Comparison of ENCODE assay signal across 8 mouse cellular contexts in genomic region chr16:13022875-13023274, GRCm38 (mm10).
DNase-seq lines count a peak whose midpoint lies in the region; ATAC-seq and TF ChIP-seq lines count a peak whose summit lies in the region.

No protein-coding gene starts in this region.

- 45% methylated on average over 4 of the region's 4 CpGs for WGBS in heart, postnatal 0 days
- WGBS in thymus, adult 2 months: 27% methylated on average over 4 of the region's 4 CpGs
- 46% methylated on average over 4 of the region's 4 CpGs for WGBS in stomach, postnatal 0 days
- 56% methylated on average over 4 of the region's 4 CpGs for WGBS in hindbrain, embryonic 16.5 days

- intact Hi-C loops in heart, postnatal 25 days (cut with DNase I): loop anchor here (10.0 kb wide), 1 partner anchor 368 kb away; no protein-coding TSS in a partner anchor
- intact Hi-C loops in gastrocnemius, postnatal 14 days (cut with DNase I; ENCODE audit: low total_unique reads): no loop called here

- no peak overlapping the region for H3K4me2 ChIP-seq in heart, postnatal 0 days (ENCODE audit: low read depth, low read length)
- no peak overlapping the region for H3K4me2 ChIP-seq in stomach, postnatal 0 days (replicated peaks; ENCODE audit: low read depth)
- no peak overlapping the region for H3K4me2 ChIP-seq in hindbrain, embryonic 16.5 days (ENCODE audit: low read length)

- H3K27ac ChIP-seq in heart, postnatal 0 days (ENCODE audit: low read depth): no peak overlapping the region
- no peak overlapping the region for H3K27ac ChIP-seq in thymus, adult 2 months (ENCODE audit: control insufficient read depth, insufficient read depth, low read length)
- H3K27ac ChIP-seq in embryonic fibroblast, embryonic 13.5 days (ENCODE audit: insufficient read depth, low read length): no peak overlapping the region
- H3K27ac ChIP-seq in stomach, postnatal 0 days (replicated peaks): no peak overlapping the region
- H3K27ac ChIP-seq in hindbrain, embryonic 16.5 days (ENCODE audit: low read depth, low read length): no peak overlapping the region

- TF ChIP-seq CTCF in heart, postnatal 0 days (IDR thresholded peaks at IDR 0.05; ENCODE audit: low read depth): peak; percentile 36
- peak; percentile 32; the same call in 1 of the 2 replicates for TF ChIP-seq CTCF in thymus, adult 2 months (IDR thresholded peaks at IDR 0.05; ENCODE audit: borderline replicate concordance, control insufficient read depth, extremely low read depth, insufficient read depth, low read length, poor library complexity)
- 0 out of 2 replicates have a peak, but pooled peaks have one; percentile 10 for TF ChIP-seq CTCF in embryonic fibroblast, embryonic 13.5 days (IDR thresholded peaks at IDR 0.05; ENCODE audit: borderline replicate concordance, insufficient read depth, low read length)
- TF ChIP-seq CTCF in stomach, postnatal 0 days (IDR thresholded peaks at IDR 0.05; ENCODE audit: low read depth): peak; percentile 68

- no peak overlapping the region for H3K9ac ChIP-seq in heart, postnatal 0 days (replicated peaks; ENCODE audit: low read depth, low read length)
- H3K9ac ChIP-seq in stomach, postnatal 0 days (ENCODE audit: low read length): no peak overlapping the region
- no peak overlapping the region for H3K9ac ChIP-seq in hindbrain, embryonic 16.5 days (ENCODE audit: low read depth, low read length)

- H3K4me1 ChIP-seq in heart, postnatal 0 days (ENCODE audit: control insufficient read depth, insufficient read depth): no peaks in the 10 kb centered on the region
- H3K4me1 ChIP-seq in thymus, adult 2 months (replicated peaks; ENCODE audit: control insufficient read depth, insufficient read depth, low read length): no peaks in the 10 kb centered on the region
- no peaks in the 10 kb centered on the region for H3K4me1 ChIP-seq in embryonic fibroblast, embryonic 13.5 days (ENCODE audit: control insufficient read depth, insufficient read depth, low read length)
- no peaks in the 10 kb centered on the region for H3K4me1 ChIP-seq in stomach, postnatal 0 days (replicated peaks; ENCODE audit: control insufficient read depth, insufficient read depth)
- no peaks in the 10 kb centered on the region for H3K4me1 ChIP-seq in hindbrain, embryonic 16.5 days (ENCODE audit: control insufficient read depth, insufficient read depth, low read depth, low read length)

- H3K9me3 ChIP-seq in heart, postnatal 0 days (replicated peaks; ENCODE audit: control insufficient read depth, low read length): no peaks in the 10 kb centered on the region
- H3K9me3 ChIP-seq in stomach, postnatal 0 days (ENCODE audit: control insufficient read depth, low read length): no peaks in the 10 kb centered on the region
- H3K9me3 ChIP-seq in hindbrain, embryonic 16.5 days (ENCODE audit: control insufficient read depth, low read length): no peaks in the 10 kb centered on the region

- DNase-seq in heart, postnatal 0 days (ENCODE audit: low spot score): no peak
- DNase-seq in heart, postnatal 25 days (ENCODE audit: low spot score): no peak
- DNase-seq in thymus, adult 2 months: peak; percentile 32
- no peak for DNase-seq in thymus, adult 18-20 months
- DNase-seq in stomach, postnatal 0 days (ENCODE audit: low spot score): peak; percentile 40
- no peak for DNase-seq in gastrocnemius, postnatal 14 days

- no peak for TF ChIP-seq POLR2A in thymus, adult 2 months (IDR thresholded peaks at IDR 0.05; ENCODE audit: control insufficient read depth, extremely low read depth, insufficient read depth, low read length, poor library complexity)
- TF ChIP-seq POLR2A in embryonic fibroblast, embryonic 13.5 days (IDR thresholded peaks at IDR 0.05; ENCODE audit: low read depth, low read length): no peak

- H3K36me3 ChIP-seq in heart, postnatal 0 days (replicated peaks; ENCODE audit: control insufficient read depth, insufficient read depth, low read length): no peaks in the 10 kb centered on the region
- H3K36me3 ChIP-seq in thymus, adult 2 months (ENCODE audit: control insufficient read depth, insufficient read depth, low read length): no peaks in the 10 kb centered on the region
- H3K36me3 ChIP-seq in stomach, postnatal 0 days (ENCODE audit: control insufficient read depth, insufficient read depth, low read length): no peaks in the 10 kb centered on the region
- H3K36me3 ChIP-seq in hindbrain, embryonic 16.5 days (ENCODE audit: control insufficient read depth, insufficient read depth, low read length): no peaks in the 10 kb centered on the region

- H3K4me3 ChIP-seq in heart, postnatal 0 days (ENCODE audit: low read depth, low read length): no peak overlapping the region
- H3K4me3 ChIP-seq in thymus, adult 2 months (ENCODE audit: control insufficient read depth, insufficient read depth, low read length): no peak overlapping the region
- H3K4me3 ChIP-seq in embryonic fibroblast, embryonic 13.5 days (ENCODE audit: insufficient read depth, low read length): no peak overlapping the region
- no peak overlapping the region for H3K4me3 ChIP-seq in stomach, postnatal 0 days (ENCODE audit: low read depth, low read length)
- H3K4me3 ChIP-seq in hindbrain, embryonic 16.5 days (ENCODE audit: low read length): no peak overlapping the region

- ATAC-seq in heart, postnatal 0 days (ENCODE audit: insufficient read depth, low read depth): no peak
- ATAC-seq in stomach, postnatal 0 days (ENCODE audit: low FRiP score, low TSS enrichment): no peak
- no peak for ATAC-seq in hindbrain, embryonic 16.5 days

- no peaks in the 10 kb centered on the region for H3K27me3 ChIP-seq in heart, postnatal 0 days (ENCODE audit: control insufficient read depth, insufficient read depth, low read length)
- no peaks in the 10 kb centered on the region for H3K27me3 ChIP-seq in thymus, adult 2 months (ENCODE audit: control insufficient read depth, insufficient read depth, low read length)
- no peaks in the 10 kb centered on the region for H3K27me3 ChIP-seq in stomach, postnatal 0 days (ENCODE audit: control insufficient read depth, insufficient read depth, low read length)
- no peaks in the 10 kb centered on the region for H3K27me3 ChIP-seq in hindbrain, embryonic 16.5 days (replicated peaks; ENCODE audit: control insufficient read depth, insufficient read depth, low read length)

- no peak for TF ChIP-seq EP300 in heart, postnatal 0 days (IDR thresholded peaks at IDR 0.05; ENCODE audit: low read depth)
- TF ChIP-seq EP300 in stomach, postnatal 0 days (optimal IDR thresholded peaks at IDR 0.05): no peak

Comparison
In these comparisons a context has a peak if more than half of its experiments do, and no peak if none do; other contexts are left out.
1. DNase-seq: peak in thymus, adult 2 months (single experiment) and stomach, postnatal 0 days (single experiment); none in heart, postnatal 0 days (single experiment), heart, postnatal 25 days (single experiment), thymus, adult 18-20 months (0 of 2) and gastrocnemius, postnatal 14 days (single experiment).
2. CTCF ChIP-seq: peak in every context shown above with its lines; median percentile 68 in stomach, postnatal 0 days; 36 in heart, postnatal 0 days; 32 in thymus, adult 2 months; 10 in embryonic fibroblast, embryonic 13.5 days.